Mouse (Mus musculus) frontal cortex, postnatal 36 days (tissue): Measurements from ENCODE around the gene Ccdc62.
A peak's percentile ranks its signal among the peaks of the same experiment; 100 is the strongest.

Experiments used
- DNase-seq, 2 experiments: peaks; one replicate each; pipeline ENCODE4 v3.0.0; 2022; ENCODE audit warnings: low spot score in 2 of 2

The Ccdc62 gene

DNA sequence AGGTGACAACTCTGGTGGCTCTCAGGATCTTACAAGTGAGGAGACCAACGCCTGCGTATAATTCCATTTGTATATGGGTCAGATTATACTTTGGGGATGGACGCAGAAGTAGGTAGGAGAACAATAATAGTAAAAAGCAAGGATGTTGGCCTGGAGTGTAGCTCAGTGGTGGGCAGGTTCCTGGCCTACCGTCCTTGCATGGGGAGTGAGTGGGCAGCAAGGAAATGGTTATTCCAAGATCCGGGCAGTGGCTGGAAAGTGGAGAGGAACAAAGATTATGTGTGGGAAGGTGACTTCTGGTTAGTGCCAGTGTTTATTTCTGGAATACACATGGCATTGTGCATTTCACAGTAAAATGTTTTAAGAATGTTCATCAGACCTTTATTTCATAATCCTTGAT, 5.5 kb downstream of the Ccdc62 start:
- DNase-seq: no peak

DNA sequence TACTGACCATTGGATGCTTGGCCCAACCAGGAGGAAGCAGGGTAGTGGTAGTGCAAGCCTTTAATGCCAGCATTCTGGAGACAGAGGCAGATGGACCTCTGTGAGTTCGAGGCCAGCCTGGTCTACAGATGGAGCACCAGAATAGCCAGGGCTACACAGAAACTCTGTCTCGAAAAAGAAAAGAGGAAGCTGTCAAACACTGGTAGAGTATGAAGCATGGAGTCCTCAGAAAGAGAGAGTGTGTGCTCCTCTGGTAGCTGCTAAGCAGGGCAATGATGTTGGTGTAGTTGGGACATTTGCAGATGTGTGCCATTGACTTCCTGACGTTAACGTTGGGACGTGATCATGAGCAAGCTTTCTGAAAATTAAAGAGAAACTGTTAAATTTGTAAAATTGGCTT, 8.0 kb downstream of the Ccdc62 start:
- no peak for DNase-seq

DNA sequence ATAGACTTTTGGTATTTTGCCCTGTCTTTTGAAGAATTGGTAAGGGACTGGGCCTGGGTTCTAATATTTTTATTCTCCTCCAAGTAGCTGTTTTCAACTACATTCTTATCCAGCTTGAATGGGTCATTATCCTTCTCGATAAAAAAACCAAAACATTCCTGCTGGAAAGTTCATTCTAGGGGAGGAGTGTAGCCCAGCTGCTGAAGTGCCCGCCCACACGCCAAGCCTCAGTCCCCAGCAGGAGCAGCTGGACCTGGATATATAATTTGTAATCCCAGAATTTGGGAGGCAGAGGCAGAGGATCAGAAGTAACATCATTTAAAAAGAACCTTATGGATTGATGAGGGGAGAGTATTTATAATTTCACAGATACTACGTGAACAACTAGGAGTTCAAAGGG, 16.1 kb downstream of the Ccdc62 start:
- DNase-seq: no peak

DNA sequence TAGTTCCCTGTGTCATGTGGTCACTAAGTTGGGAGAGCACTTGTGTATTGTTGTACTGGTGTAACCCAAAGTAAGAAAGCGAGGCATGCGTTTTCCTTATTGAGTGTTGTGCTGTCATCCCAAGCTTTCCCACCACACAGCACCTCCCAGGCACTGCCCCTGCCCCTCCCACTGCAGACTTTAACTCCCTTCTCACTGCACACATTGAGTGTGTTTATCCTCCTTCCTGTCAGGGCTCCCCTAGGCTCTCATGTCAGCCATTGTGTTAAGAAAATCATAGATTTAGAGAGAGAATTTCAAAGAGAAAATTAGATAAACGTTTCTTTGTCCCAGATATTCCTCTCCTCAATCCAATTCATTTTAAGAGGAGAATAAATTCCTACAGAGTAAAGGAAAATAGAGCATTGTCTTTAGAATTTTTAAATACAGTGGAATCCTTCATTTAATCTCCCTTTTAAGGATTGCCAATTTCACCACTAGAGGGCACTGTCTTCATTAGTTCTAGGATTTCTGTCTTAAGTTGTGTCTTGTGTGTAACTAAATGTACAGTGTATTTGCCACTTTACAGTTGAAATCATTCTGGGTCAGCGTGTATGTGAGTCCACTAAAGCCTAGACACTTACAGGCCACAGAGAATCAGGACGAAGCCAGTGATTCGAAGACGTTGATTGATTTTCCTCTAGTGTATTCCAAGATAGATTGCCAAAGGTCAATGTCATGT, 16.7 kb downstream of the Ccdc62 start:
- DNase-seq: peak in 1 of 2 experiments; percentile 43

DNA sequence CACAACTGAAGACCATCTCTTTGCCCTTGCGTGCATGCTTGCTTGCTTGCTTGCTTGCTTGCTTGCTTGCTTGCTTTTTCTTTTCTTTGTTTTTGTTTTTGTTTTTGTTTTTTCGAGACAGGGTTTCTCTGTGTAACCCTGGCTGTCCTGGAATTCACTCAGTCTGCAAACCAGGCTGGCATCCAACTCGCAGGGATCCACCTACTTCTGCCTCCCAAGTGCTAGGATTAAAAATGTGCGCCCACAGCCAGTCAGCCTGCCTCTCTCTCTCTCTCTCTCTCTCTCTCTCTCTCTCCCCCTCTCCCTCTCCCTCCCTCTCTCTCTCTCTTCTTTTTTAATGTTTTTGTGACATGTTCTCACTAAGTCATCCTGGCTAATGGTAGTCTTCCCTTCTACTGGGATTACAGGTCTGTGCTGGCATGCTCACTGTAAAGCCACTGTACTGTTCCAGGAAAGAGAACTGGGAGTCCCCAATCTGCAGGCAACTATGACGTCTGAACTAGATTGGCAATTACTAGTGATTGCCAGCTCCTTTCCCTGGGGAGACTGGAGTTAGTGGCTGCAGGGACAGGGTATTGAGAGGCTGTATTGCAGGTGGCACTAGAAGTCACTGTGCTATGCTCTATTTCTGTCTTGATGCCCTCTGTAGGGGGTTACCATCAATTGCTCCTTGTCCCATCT, 22.0 kb downstream of the Ccdc62 start:
- DNase-seq: peak; percentile 43 to 61

DNA sequence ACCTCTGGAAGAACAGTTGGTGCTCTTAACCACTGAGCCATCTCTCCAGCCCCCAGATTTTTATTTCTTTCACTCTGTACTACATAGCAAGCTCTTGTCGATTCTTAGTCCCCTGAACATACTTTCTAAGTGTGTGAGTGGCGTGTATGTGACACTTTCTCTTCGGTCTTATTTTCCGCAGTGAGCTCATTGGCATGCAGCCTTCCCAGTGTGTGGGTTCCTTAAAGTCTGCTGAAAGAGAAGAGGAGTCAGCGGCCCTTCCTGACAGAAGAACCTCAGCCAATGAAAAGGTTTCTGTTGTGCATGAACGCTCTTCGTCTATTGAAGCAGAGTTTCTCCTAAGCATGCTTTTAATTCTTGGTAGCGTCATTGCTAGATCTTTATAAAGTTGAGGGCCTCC, 26.7 kb downstream of the Ccdc62 start:
- no peak for DNase-seq

DNA sequence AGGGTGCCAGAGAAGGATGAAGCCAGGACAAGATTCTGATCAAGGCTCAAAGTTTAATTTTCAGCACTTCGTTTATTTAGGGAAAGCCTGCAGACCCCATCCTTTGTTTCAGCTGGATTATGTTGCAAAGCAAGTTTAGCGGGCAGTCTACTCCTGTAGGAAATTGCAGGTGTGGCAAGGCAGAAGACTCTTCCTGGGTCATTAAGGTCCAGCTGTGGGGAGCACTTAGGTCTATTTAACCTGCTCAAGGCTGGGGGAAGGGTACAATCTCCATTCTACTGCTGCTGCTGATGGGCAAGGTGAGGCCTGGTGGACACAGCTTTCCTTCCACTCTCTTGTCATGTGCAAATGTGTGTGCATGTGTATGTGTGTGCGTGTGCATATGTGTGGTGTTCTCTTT, 28.5 kb downstream of the Ccdc62 start:
- DNase-seq: no peak

DNA sequence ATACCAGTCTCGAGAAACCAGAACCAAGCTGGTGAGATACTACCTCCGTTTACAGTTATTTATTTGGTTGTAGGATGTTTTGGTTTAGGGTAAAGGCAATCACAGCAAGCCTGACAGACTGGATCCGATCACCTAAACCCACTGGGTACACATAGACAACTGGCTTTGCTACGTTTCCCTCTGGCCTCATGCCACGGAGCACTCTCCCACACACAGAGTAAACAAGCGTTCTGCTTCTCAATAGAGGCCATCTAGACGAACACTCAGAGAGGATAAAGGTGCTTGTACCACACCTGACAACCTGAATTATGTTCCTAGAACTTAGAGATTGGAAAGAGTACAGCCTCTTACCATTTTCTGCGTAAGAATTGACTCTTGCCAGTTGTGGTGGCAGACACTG, 29.6 kb downstream of the Ccdc62 start:
- no peak for DNase-seq

DNA sequence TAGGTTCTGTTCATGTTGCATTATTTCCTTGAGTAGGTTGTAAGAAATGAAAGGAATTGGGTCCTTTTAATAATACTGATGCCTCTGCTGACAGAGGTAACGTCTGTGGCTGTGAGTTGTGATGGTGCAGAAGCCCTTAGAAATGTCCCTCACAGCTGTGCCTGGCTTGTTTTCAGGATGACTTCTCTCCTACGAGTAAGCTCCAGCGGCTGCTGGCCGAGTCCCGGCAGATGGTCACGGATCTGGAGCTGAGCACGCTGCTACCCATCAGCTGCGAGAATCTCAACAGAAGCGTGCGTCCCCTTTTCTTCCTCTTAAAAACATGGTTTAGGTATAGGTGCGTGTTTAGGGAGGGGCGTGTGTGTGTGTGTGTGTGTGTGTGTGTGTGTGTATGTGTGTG, 30.6 kb downstream of the Ccdc62 start:
- DNase-seq: no peak

DNA sequence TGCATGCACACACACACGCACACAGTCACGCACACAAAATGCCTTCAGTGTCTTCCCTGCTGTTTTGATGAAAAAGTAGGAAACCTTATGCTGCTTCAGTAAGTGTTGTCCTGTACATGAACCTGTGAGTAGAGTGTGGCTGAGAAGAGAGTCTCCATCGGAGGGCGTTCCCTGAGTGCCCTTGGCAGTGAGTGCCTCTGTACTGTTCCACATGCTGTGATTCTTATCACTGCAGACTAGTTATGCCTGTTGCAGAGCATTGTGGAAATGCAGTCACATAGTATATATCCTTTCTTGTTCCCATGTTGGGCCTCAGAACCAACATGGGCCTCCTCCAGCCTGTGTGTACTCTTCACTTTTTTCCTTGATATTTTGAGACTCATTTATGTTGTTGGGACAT, 33.7 kb downstream of the Ccdc62 start:
- no peak for DNase-seq

DNA sequence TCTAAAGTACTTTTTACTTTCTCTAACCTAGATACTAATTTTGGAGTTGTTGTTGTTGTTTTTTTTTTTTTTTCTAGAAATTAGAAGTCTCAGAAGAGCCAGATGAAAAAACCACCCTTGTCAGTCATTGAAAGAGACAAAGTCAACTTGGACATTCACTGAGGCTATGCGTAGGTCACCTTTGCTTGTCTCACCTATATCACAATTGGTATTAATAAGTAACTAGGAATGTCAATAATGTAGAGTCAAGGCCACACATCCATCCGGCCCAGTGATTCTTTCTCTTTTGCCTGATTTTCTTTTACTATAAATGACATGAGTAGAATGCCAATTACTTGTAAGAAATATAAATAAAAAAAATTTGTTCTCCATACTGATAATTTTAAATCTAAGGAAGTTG, 36.3 kb downstream of the Ccdc62 start:
- no peak for DNase-seq

DNA sequence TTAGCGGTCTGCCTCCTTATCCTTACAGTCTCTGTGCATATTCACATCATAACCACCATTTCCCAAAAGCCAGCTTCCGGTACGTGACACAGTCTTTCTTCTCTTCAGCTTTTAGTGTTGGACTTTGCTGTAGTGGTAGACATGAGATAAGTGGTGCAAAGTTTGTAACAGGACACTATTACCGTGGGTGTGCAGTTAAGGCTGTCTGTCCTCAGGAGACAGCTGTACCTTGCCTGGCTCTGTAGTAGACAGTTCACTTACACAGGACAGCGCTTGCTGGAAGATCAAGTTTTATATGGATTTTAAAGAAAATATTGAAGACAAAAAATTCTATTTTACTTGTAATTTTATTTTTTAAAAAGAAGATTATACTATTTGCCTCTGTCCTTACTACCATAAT, 38.0 kb downstream of the Ccdc62 start:
- no peak for DNase-seq

DNA sequence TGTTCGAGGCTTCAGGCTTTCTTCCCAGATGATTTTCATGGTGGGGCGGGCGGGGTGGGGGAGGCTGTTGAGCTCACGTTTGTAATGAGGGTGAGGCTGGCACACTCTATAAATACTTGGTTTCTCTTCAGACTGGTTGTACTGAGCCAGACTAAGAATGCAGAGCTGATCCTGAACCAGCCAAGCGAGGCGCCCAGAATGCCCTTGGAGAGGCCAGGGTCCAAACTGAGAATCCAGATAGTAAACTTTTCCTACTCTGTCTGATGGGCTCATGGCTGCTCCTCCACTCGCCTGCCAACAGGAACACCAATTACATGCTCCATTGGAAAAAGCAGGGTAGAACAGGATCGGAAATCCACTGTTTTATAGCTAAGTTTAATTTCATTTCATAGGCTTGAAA, 38.7 kb downstream of the Ccdc62 start:
- DNase-seq: no peak

DNA sequence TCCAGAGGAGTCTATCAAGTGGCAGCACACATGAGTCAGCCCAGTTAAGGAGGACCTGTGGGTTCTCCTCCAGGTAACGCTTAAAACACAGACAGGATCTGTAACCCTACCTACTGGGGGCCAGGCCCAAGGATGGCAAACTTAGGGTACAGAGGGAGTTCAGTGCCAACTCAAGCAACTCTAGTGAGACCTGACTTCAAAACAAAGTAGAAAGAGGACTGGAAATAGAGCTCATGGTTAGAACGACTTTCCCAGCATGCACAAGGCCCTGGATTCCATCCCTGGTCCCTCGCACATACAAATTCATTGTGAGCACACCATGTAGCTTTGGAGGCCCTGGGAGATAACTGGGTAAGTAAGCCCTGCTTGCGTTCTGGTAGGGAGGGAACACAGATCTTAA, 40.1 kb downstream of the Ccdc62 start:
- DNase-seq: no peak

DNA sequence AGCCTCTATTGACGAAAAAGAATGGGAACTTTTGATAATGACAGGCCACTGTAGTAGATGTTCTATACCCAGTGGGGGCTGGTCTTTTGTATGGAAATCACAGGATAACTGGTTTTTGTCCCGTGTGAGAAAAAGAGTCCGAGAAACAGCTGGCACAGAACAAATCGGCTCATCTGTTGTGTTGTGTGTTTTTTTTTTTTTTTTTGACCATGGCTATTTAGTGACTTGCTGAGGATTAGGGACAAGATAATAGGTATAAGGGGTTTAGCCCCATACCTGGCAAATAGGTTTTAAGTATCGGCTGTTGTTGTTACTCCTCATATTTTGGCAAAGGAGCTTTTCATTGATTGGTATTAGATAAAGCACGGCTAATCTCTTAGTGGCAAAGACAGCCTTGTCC, 42.0 kb downstream of the Ccdc62 start:
- no peak for DNase-seq

DNA sequence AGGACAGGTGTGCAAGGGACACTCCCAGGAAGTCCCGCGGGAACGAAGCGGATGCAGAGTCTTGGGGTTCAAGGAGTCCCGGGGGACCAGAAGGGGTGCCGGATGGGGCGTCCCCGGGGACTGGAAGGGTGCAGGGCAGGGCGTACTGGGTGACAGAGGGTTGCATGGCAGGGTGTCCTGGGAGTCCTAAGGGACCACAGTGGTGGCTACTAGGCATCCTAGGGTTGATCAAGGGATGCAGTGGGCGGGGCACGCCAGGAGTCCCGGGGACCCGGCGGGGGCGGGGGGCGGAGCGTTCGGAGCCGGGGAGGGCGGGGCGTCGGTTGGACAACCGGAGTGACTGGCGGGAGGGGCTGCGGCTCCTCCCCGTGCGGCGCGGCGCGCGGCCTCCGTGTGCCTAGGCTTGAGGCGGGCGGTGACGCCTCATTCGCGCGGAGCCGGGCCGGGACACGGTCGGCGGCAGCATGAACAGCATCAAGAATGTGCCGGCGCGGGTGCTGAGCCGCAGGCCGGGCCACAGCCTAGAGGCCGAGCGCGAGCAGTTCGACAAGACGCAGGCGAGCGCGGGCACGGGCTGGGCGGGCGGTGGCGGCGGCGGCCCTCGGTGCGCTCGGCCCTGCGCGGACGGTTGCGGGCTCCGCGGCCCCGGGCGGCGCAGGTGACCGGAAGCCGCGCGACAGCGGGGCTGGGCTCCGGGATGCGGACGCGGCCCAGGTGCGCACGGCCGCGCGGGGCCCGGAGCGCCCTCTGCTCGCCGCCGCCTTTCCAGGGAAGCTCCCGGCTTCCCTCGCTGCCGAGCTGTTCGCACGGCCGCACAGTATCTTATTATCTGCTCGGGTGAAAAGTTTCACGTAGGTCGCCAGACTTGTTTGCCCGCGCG, 43.1 kb downstream of the Ccdc62 start, which contains the start of gene Hip1r:
Gene Hip1r (plus strand): TSS at position 330 of the 880 bp plus-strand sequence.
- DNase-seq: peak; percentile 64

DNA sequence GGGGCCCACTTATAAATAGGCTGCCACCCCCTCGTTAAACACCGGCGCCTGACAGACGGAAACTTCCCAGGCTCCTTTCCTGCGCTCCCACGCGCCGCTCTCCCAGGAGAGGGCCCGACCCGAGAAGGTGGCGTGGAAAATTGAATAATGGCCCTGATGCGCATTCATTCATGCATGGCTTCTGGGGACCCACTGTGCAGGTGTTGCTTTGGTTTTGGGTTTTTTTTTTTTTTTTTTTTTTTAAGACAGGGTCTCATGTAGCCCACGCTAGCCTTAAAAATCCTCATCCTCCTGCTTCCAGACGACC, 43.7 kb downstream of the Ccdc62 start:
- peak in 1 of 2 experiments; percentile 43 for DNase-seq

DNA sequence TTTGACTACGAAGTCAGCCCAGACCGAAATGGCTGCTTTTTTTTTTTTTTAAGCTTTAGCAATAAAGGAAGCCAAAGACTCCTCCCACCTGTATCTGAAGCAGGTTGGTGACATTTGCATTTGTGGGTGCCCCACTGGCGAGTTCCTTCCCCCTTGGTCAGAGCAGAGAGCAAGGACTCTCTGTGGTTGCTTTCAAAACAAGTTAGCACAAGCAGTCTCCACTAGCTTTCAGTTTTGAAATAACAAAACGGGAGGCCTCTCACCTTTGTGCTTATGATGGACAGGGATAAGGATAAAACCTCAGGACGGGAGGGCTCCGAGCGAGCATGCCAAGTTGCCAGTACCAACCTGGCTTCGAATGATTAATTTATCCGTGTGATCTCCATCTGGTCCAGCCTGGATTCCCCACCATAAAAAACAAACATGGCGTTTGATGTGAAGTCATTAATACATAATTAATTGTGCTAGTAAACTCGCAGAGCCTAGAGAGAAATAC, 44.2 kb downstream of the Ccdc62 start:
- DNase-seq: no peak

DNA sequence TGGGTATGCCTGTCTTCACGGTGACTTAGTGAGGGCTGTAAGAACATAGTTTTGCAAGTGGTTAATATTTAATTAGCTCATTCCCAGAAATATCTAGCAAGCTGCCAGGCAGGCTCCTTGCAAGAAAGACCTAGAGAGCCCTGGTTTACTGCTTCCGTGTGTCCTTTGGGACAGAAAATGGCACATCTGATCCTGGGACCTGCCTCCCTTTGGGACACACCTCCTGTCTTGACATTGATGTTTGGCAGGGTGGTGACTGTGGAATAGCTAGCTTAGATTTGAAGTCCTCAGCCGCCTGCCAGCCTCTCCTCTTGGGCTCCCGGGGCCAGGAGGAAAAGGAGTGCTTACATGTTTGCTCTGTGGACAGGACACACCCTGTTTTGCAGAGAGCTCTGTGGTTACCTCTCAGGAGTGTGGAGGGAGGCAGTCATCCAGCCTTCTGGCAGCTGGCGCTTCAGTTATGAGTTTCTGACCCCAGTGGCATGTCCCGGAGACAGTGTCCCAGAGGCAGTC, 45.2 kb downstream of the Ccdc62 start:
- DNase-seq: no peak

DNA sequence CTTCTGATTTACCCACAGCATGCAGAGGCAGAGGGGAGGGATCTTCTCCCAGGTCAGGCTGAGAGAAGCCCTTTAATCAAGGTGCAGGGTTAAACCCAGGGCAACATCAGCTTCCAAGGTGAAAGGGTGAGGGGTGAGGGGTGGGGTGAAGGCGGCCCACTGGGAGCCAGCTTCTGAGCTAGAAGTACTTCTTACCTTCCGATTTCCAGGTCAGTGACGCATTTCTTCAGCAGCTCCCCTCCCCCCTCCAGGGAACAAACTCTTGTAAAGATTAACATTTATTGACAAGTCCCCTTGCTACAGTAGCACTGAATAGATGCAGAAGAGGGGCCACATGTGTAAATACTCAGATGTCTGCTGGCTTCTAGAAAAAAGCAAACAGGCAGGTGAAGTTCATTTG, 46.8 kb downstream of the Ccdc62 start:
- DNase-seq: no peak

DNA sequence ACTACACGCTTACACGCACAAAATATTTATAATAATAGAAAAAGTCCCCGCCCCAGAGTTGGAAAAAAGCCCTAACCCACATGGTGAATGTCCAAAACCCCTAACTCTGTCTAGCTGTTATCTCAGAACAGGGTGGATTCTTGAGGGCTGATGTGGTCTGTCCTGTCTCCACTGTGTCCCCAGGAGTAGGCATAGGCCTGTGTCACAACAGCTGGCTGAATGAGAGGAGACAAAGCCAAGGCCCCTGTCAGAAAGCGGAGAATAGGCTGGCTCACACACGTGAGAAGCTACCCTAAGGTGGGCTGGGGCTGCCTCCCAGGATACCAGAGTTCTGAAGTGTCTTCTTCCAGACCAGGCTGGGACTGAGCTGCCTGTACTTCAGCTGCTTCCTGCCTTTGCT, 47.7 kb downstream of the Ccdc62 start:
- DNase-seq: no peak

DNA sequence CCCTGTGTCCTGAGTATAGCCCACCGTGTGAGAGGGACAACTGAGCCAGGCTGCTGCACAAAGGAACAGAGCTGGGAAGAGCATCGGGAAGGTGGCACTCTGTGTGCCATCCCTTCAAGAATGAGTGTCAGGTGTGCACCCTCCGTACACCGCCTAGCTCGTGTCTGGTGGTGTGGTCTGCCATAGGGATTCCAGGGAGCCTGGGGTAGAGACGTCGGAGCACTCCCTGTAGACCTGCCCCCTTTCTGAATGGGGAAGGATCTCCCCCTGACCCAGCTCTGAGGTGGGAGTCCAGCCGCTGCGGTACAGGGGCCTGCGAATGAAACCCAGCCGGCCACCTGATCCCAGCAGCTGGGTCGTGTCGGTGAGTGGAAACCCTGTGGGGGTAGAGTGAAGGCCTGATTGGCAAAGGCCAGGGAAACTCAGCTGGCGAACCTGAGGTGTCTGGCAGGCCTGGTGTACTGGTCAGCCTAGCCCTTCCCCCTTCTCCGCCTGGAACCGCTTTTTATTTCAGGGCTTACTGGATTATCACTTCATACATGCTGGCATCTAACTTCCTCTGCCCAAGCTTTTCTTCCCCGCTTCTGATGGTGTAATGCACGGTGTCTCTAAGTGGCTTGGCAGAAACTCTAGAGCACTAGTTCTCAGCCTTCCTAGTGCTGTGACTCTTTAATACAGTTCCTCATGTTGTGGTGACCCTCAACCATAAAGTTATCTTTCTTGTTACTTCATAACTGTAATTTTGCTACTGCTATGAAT, 48.9 kb downstream of the Ccdc62 start:
- DNase-seq: no peak
